Mouse (Mus musculus): Measurements from ENCODE around the gene Ext2. TPM values are rescaled to one million over a fixed set of nuclear protein-coding genes. Genes with fewer than 3 reads are reported as not detected.

Gene Ext2
- 30.2 TPM for polyA plus RNA-seq (2017; shearing (Covaris generic))

DNA sequence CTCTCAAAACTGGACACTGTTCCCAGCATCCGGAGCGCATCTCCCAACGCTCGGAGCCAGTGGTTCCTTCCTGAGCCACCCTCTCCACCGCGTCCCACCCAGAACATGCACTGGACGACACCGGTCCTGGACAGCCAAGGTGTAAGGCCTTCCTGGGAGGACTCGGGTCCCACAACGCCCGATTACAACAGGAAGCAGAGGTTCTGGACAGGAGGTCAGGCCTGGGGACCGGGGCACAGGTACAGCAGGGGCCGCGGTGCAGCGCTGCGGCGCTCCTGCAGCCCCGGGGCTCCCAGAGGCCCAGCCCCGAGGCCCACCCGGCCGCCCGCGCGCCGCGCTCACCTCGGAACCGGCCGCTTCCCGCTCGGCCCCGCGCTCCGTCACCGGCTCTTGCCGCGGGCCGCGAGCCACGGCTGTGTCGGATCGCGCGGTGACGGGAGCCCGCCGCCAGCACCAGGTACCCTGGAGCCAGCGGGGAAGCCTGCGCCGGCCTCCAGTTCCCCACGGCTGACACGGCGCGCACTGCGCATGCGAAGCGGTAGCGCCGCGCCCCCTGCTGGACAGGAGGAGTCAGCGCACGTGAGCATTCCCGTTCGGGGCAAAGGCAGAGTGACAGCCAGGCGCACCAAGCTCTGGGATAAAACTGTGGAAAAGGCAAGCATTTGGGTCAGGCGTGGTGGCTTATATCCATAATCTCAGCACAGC is at the start of gene Ext2:
Gene Ext2 (minus strand): TSS at position 524 of the 705 bp plus-strand sequence.

DNA sequence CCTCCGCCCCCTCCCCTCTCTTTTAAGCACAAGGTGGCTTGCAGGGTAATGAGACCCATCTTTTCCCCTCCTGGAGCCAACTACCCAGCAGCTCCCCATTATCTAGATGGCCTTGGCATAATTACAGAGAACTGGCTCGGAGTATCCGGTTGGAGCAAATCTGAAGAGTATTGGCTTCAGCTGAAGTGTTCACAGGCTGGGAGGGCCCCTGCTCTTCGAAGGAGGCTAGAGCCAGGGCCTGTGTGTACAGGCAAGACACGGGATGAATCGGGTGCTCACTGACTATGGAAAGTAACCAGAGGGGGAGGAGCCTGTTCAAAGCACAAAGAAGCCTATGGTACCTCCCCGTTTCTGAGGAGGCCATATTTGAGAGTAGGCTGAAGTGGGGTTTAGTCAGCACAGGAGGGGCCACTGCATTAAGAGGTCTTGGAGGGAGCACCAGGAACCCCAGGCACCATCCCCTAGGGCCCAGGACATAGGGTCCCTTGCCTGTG is 46.8 kb upstream of the Ext2 start, which contains the start of gene Accsl:
Gene Accsl (minus strand): TSS at position 51 of the 494 bp plus-strand sequence.

DNA sequence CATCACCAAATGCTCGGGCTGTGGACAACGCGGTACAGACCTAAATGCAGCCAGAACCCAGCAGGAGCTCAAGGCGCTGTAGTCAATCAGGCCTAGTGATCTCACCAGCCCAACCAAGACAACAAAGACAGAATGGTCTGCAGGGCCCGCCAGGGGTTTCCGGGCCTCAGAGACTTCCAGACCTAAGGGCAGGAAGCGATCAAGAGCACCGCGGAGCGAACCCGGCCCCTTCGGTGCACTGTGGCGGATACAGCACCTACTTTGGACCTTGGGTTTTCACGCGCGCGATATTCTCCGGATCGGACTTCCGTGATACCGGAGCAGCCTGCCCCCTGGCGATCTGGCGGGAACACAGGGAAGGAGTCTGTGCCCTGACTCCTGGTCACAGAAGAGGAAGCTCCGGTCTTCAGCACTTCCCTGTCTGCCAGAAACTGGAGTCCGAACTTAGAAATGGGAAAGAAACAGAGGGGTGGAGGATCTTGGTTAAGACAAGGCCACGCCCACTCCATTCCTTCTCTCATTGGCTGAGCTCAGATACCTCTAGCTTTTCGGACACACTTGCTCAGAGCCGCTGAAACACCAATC is 27.2 kb upstream of the Ext2 start, which contains the start of gene Accs:
Gene Accs (minus strand): TSS at position 439 of the 585 bp plus-strand sequence.

Other genes with a start within 250 kb of the Ext2 start
- not detected for gene Alx4, start 180.2 kb downstream of the Ext2 start, polyA plus RNA-seq (2017; shearing (Covaris generic))
- gene Accs, start 27.4 kb upstream of the Ext2 start, polyA plus RNA-seq (2017; shearing (Covaris generic)) = 12.3 TPM
- gene Accsl, start 46.6 kb upstream of the Ext2 start, polyA plus RNA-seq (2017; shearing (Covaris generic)) = not detected
- not detected for gene Gm13889, start 134.6 kb upstream of the Ext2 start, polyA plus RNA-seq (2017; shearing (Covaris generic))
- not detected for gene Gm27027, start 173.8 kb upstream of the Ext2 start, polyA plus RNA-seq (2017; shearing (Covaris generic))
- gene Alkbh3, start 188.2 kb upstream of the Ext2 start, polyA plus RNA-seq (2017; shearing (Covaris generic)) = 68.8 TPM

Data from activated CD4-positive, CD25-positive, alpha-beta regulatory T cell, adult 9 weeks (primary cell).